Mouse (Mus musculus) heart, adult 2 months (tissue): ENCODE data around the gene Folr1. TPM values are rescaled to one million over a fixed set of nuclear protein-coding genes. Genes with fewer than 3 reads are reported as not detected.

Experiments used
- DNase-seq, 2 experiments: peaks; one replicate each; pipeline ENCODE4 v3.0.0; 2021
- H3K27ac ChIP-seq: fragments of 200-600 bp; 2 replicates; pipeline ENCODE4 v1.8.1; 2022
- H3K27me3 ChIP-seq: fragments of 200-500 bp; 2 replicates; pipeline ENCODE4 v1.6.1; 2012; ENCODE audit warnings: mild to moderate bottlenecking, low read length, inconsistent platforms, mixed read lengths; ENCODE audit not compliant: control insufficient read depth, insufficient read depth
- H3K36me3 ChIP-seq: fragments of 200-500 bp; 2 replicates; pipeline ENCODE4 v1.6.1; 2012; ENCODE audit warnings: low read length, inconsistent platforms; ENCODE audit not compliant: control insufficient read depth, insufficient read depth
- H3K4me1 ChIP-seq: fragments of 200-500 bp; 2 replicates; pipeline ENCODE4 v1.6.1; 2011; ENCODE audit warnings: low read length; ENCODE audit not compliant: control insufficient read depth, insufficient read depth
- H3K4me3 ChIP-seq: fragments of 200-600 bp; 2 replicates; pipeline ENCODE4 v1.8.1; 2022
- H3K79me2 ChIP-seq: fragments of 200-500 bp; replicated peaks from 2 replicates; pipeline ENCODE4 v1.6.1; 2012; ENCODE audit warnings: mild to moderate bottlenecking, inconsistent platforms, low read length, moderate library complexity, mixed read lengths; ENCODE audit not compliant: control insufficient read depth, insufficient read depth
- H3K9ac ChIP-seq: fragments of 200-500 bp; 2 replicates; pipeline ENCODE4 v1.6.1; 2012; ENCODE audit warnings: low read depth, mild to moderate bottlenecking, control low read depth, inconsistent platforms, low read length, mixed read lengths
- CTCF ChIP-seq: fragments of 200-600 bp; IDR thresholded peaks from 2 replicates; pipeline ENCODE4 v1.8.1; 2022; ENCODE audit warnings: antibody characterized with exemption, mild to moderate bottlenecking, moderate library complexity
- EP300 ChIP-seq: fragments of 200-500 bp; IDR thresholded peaks from 2 replicates; pipeline ENCODE4 v1.6.1; 2011; ENCODE audit warnings: low read depth, low read length, control low read depth; ENCODE audit not compliant: insufficient read depth
- POLR2A ChIP-seq: fragments of 200-500 bp; IDR thresholded peaks from 2 replicates; pipeline ENCODE4 v1.6.1; 2011; ENCODE audit warnings: mild to moderate bottlenecking, low read depth, low read length, control low read depth; ENCODE audit not compliant: insufficient read depth
- WGBS: fragments of 180-500 bp; shearing (Covaris S2); methylation state at CpG from one replicate; pipeline ENCODE4 v1.1.7; 2018; 5-methylcytosine and 5-hydroxymethylcytosine counted together
- intact Hi-C: fragments of 180-260 bp; cut with DNase I; formaldehyde crosslinking; loops from one replicate; pipeline ENCODE4 v1.15.1; 2025
- polyA plus RNA-seq: library from polyadenylated mRNA; depleted of rRNA; stranded (reverse); fragments of >200 nt; gene quantifications from 2 replicates; pipeline ENCODE4 v1.2.3, GENCODE M21; 2012
- total RNA-seq, 2 experiments: library from RNA; stranded (reverse); gene quantifications; 2 replicates each; pipeline ENCODE4 v1.2.3; 2021

Folr1 gene
- total and polyA plus RNA-seq, 3 experiments, result 0.39 TPM; not detected in 2

DNA sequence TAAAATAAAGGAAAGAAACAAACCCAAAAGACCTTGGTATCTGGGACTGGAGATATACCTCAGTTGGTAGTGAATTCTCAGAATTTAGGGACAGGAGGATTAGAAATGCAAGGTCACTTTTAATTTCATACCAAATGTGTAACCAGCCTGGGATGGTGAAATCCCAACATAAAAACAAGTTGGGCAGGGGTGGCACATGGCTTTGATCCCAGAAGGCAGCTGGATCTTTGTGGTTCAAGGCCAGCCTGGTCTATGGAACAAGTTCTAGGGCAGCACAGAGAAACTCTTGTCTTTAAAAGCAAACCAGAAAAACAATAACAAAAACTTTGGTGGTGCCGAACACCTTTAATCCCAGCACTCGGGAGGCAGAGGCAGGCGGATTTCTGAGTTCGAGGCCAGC lies 3.1 kb downstream of the Folr1 start:
- Histone ChIP-seq H3K36me3 (no peaks in the 10 kb centered on the region), H3K9ac (no peak overlapping the region), H3K4me1 (peaks cover 5% of the 10 kb centered on the region), H3K4me3 (no peak overlapping the region), H3K27ac (no peak overlapping the region), H3K79me2 (no peaks in the 10 kb centered on the region), H3K27me3 (no peaks in the 10 kb centered on the region)
- no peak for DNase-seq
- intact Hi-C loops, result no loop called here
- 96% methylated on average over 4 of the region's 4 CpGs for WGBS
- TF ChIP-seq CTCF (no peak), POLR2A (no peak), EP300 (no peak)

DNA sequence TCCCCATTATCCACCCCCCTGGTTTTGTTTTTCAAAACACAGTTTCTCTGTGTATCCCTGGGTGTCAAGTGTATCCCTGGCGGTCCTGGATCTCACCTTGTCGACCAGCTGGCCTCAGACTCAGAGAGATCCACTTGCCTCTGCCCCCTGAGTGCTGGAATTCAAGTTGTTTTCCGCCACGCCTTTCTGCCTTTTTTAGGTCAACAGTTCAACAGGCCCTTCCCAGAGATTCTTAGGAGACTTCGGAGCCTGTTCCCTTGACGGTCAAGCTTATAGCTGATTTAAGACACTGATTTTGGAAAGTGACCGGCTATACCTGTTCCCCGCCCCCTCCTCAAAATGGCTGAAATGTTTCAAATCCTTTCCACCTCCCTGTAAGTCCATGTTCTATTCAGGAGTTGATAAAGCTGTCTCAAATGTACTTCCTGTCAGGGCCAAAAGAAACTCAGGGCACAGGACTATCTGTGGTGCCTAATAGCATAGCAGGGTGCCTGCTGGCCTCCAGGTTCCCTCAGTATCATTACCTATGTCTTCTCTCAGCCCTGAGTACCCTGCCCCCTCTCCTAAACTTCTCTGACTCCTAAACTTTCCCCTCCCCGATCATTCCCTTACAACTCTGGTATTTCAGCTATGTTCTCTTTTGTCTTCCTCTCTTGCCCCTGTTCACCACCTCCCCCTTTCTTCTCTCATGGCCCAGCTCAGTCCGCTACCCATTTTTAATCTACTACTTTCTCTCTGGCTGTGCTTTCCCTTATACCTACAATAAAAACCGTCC lies 3.9 kb downstream of the Folr1 start:
- intact Hi-C loops, result no loop called here
- Histone ChIP-seq H3K36me3 (no peaks in the 10 kb centered on the region), H3K27ac (no peak overlapping the region), H3K4me3 (no peak overlapping the region), H3K4me1 (peaks cover 5% of the 10 kb centered on the region), H3K9ac (no peak overlapping the region), H3K27me3 (no peaks in the 10 kb centered on the region), H3K79me2 (no peaks in the 10 kb centered on the region)
- no peak for DNase-seq
- 92% methylated on average over 11 of the region's 11 CpGs for WGBS
- TF ChIP-seq POLR2A (no peak), EP300 (no peak)

DNA sequence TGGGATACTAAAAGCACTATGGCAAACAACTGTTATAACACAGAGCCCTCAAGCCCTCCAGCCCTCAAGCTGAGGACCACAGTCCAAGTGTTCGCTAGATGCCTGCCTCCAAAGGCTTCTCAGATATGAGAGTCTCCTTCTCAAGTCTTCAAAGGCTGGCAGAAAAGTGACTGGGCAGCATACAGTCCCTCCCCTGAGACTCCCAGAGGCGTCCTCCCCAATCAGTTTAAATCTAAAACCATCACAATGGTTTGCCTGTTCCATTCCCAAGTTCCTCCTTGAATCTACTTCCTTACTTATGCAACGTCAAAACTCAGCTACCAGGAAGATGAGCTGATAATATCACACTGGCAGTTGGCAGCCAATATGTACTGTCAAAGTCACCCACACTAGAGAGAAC lies 7.2 kb downstream of the Folr1 start, which contains the start of gene Anapc15:
Gene Anapc15 (plus strand): TSS at position 301 of the 400 bp plus-strand sequence.
- no peaks in the 10 kb centered on the region for H3K36me3 ChIP-seq
- no peaks in the 10 kb centered on the region for H3K27me3 ChIP-seq
- H3K4me3 ChIP-seq, result no peak within 1 kb of the TSS
- H3K79me2 ChIP-seq, result no peaks in the 10 kb centered on the region
- 53% methylated on average over 3 of the region's 3 CpGs for WGBS
- intact Hi-C loops, result no loop called here
- DNase-seq, result no peak
- TF ChIP-seq CTCF (no peak), POLR2A (no peak), EP300 (no peak)
- H3K27ac ChIP-seq, result no peak within 1 kb of the TSS
- H3K9ac ChIP-seq, result no peak within 1 kb of the TSS
- peaks cover 3% of the 10 kb centered on the region; the same call in 1 of the 2 replicates for H3K4me1 ChIP-seq

DNA sequence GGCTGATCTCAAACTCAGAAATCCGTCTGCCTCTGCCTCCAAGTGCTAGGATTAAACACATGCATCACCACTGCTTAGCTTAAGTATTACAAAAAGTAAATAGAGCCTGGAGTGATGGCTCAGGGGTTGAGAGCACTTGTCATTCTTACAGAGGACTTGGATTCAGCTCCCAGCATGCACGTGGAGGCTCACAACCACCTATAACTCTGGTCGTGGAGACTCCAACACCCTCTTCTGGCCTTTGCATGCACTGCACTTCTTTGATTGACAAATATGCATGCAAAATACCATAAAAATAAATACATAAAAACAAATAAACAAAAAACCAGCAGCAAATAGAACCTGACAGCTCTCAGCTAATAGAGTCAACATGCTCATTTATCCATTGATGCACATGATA lies 8.3 kb downstream of the Folr1 start:
- no peaks in the 10 kb centered on the region for H3K4me1 ChIP-seq
- intact Hi-C loops, result no loop called here
- WGBS, result 83% methylated on average over 3 of the region's 3 CpGs

DNA sequence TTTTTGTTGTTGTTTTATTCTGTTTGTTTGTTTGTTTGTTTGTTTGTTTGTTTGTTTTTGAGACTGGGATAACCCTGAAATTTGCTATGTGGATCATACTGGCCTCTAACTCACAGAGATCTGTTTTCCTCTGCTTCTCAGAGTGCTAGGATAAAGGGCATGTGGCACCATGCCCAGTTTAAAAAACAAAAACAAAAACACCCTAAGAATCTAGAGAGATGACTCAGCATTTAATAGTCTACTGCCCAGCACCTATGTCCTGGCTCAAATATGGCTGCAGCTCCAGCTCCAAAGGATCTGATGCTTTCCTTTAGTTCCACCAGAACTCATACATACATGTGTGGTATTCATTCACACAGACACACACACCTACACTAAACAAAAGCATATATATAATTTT lies 9.6 kb downstream of the Folr1 start:
- no peak overlapping the region for H3K4me3 ChIP-seq
- no peak overlapping the region for H3K27ac ChIP-seq
- no peak for DNase-seq
- no peaks in the 10 kb centered on the region for H3K4me1 ChIP-seq
- intact Hi-C loops, result no loop called here
- no peaks in the 10 kb centered on the region for H3K36me3 ChIP-seq
- TF ChIP-seq CTCF (no peak), POLR2A (no peak), EP300 (no peak)
- no peak overlapping the region for H3K9ac ChIP-seq
- H3K79me2 ChIP-seq, result no peaks in the 10 kb centered on the region
- H3K27me3 ChIP-seq, result no peaks in the 10 kb centered on the region

More for the DNA sequence above, 8.3 kb downstream of the Folr1 start:
- Histone ChIP-seq H3K4me3 (no peak overlapping the region), H3K9ac (no peak overlapping the region), H3K27me3 (no peaks in the 10 kb centered on the region), H3K36me3 (no peaks in the 10 kb centered on the region), H3K79me2 (no peaks in the 10 kb centered on the region), H3K27ac (no peak overlapping the region)
- TF ChIP-seq EP300 (no peak), POLR2A (no peak), CTCF (0 out of 2 replicates have a peak, but pooled peaks have one; percentile 3)
- no peak for DNase-seq

DNA sequence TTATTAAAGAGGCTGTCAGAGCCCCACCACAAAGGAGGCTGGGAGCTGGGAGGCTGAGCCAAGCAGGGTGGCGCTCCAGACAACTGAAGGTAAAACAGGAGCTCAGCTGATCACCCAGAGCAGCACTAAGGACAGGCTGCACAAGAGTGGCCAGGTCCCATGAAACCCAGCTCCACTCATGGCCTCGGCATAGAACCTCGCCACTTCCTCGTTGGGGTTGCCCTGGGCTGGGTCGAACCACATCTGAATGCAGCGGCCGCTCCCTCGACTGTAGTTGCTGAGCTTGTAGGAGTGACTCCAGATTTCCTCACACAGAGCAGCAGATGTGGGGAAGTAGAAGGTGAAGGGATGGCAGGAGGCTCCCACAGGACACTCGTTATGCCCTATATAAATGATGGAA lies 12.2 kb downstream of the Folr1 start:
- Histone ChIP-seq H3K4me1 (no peaks in the 10 kb centered on the region), H3K27ac (no peak overlapping the region), H3K4me3 (no peak overlapping the region), H3K36me3 (no peaks in the 10 kb centered on the region), H3K27me3 (no peaks in the 10 kb centered on the region), H3K9ac (no peak overlapping the region), H3K79me2 (no peaks in the 10 kb centered on the region)
- WGBS, result 76% methylated on average over 9 of the region's 9 CpGs
- intact Hi-C loops, result no loop called here
- peak in 1 of 2 experiments; percentile 36 for DNase-seq
- TF ChIP-seq EP300 (no peak), CTCF (no peak), POLR2A (no peak)
